Mouse (Mus musculus) embryonic facial prominence, embryonic 14.5 days (tissue): ENCODE data around the gene Zfp523. TPM values are rescaled to one million over a fixed set of nuclear protein-coding genes. Genes with fewer than 3 reads are reported as not detected.
A peak's percentile ranks its signal among the peaks of the same experiment; 100 is the strongest.

Experiments used
- ATAC-seq: fragments of 200-750 bp; cut with Nextera tagmentation; 2 replicates; pipeline ENCODE4 v1.8.0; 2017; ENCODE audit warnings: low read depth, moderate number of reproducible peaks, moderate TSS enrichment
- DNase-seq: peaks from one replicate; pipeline ENCODE4 v3.0.0-alpha.2; 2015; ENCODE audit warnings: low spot score
- H3K27ac ChIP-seq: fragments of 300-500 bp; sonication (generic); replicated peaks from 2 replicates; pipeline ENCODE4 v1.5.1; 2014; ENCODE audit warnings: low read depth, mild to moderate bottlenecking, low read length, moderate library complexity
- H3K27me3 ChIP-seq: fragments of 300-500 bp; sonication (generic); replicated peaks from 2 replicates; pipeline ENCODE4 v1.6.1; 2014; ENCODE audit warnings: low read length; ENCODE audit not compliant: control insufficient read depth, insufficient read depth
- H3K36me3 ChIP-seq: fragments of 300-500 bp; sonication (generic); 2 replicates; pipeline ENCODE4 v1.6.1; 2014; ENCODE audit warnings: low read length, mixed read lengths; ENCODE audit not compliant: control insufficient read depth, insufficient read depth
- H3K4me1 ChIP-seq: fragments of 300-500 bp; sonication (generic); 2 replicates; pipeline ENCODE4 v1.6.1; 2014; ENCODE audit warnings: antibody characterized with exemption, low read length; ENCODE audit not compliant: control insufficient read depth, insufficient read depth
- H3K4me2 ChIP-seq: fragments of 300-500 bp; sonication (generic); 2 replicates; pipeline ENCODE4 v1.6.1; 2014; ENCODE audit warnings: low read depth, mild to moderate bottlenecking, low read length, moderate library complexity, mixed read lengths
- H3K4me3 ChIP-seq: fragments of 300-500 bp; sonication (generic); 2 replicates; pipeline ENCODE4 v1.5.1; 2014; ENCODE audit warnings: low read depth, mild to moderate bottlenecking, low read length
- H3K9ac ChIP-seq: fragments of 300-500 bp; sonication (generic); 2 replicates; pipeline ENCODE4 v1.6.1; 2014; ENCODE audit warnings: low read depth, mild to moderate bottlenecking, low read length, moderate library complexity, mixed read lengths
- H3K9me3 ChIP-seq: fragments of 300-500 bp; sonication (generic); 2 replicates; pipeline ENCODE4 v1.6.1; 2016; ENCODE audit warnings: low read length; ENCODE audit not compliant: control insufficient read depth
- WGBS: fragments of 180-500 bp; shearing (Covaris S2); extraction: QIAGEN DNeasy Blood & Tissue Kit; methylation state at CpG from one replicate; pipeline ENCODE4 v1.1.7; 2014; 5-methylcytosine and 5-hydroxymethylcytosine counted together
- polyA plus RNA-seq: library from polyadenylated mRNA; unstranded; fragments of >200 nt; fragmentation: Nextera tagmentation; extraction: Ambion mirVana; gene quantifications from 2 replicates; pipeline ENCODE4 v1.2.1, GENCODE M21; 2014

Zfp523 gene
- polyA plus RNA-seq, 1 experiment from 2014 or later, result 30.6 TPM

- Histone ChIP-seq H3K4me3 (no peak overlapping the region), H3K4me2 (no peak overlapping the region), H3K9ac (no peak overlapping the region), H3K36me3 (peaks cover 36% of the 10 kb centered on the region), H3K27me3 (no peaks in the 10 kb centered on the region), H3K27ac (no peak overlapping the region), H3K9me3 (no peaks in the 10 kb centered on the region), H3K4me1 (peaks cover 15% of the 10 kb centered on the region)
- ATAC-seq (no peak), DNase-seq (no peak)
- WGBS, result 79% methylated on average over 6 of the region's 6 CpGs
These were observed 6.2 kb upstream of the Zfp523 start for GRCm38 (mm10) chr17:28170460-28171305.

- H3K4me1 ChIP-seq, result peaks cover 24% of the 10 kb centered on the region
- DNase-seq (no peak), ATAC-seq (no peak)
- no peak overlapping the region for H3K4me3 ChIP-seq
- H3K4me2 ChIP-seq, result no peak overlapping the region
- peaks cover 25% of the 10 kb centered on the region for H3K36me3 ChIP-seq
- no peaks in the 10 kb centered on the region for H3K9me3 ChIP-seq
- H3K27me3 ChIP-seq, result no peaks in the 10 kb centered on the region
- 46% methylated on average over 9 of the region's 9 CpGs for WGBS
- peak overlapping the region; percentile 25; the same call in 1 of the 2 replicates for H3K27ac ChIP-seq
- H3K9ac ChIP-seq, result peak overlapping the region; percentile 0
These were observed 4.2 kb upstream of the Zfp523 start for GRCm38 (mm10) chr17:28172690-28173089.

GRCm38 (mm10) chr17:28177540-28178046 is 664 bp downstream of the Zfp523 start:
- no peaks in the 10 kb centered on the region for H3K9me3 ChIP-seq
- H3K4me1 ChIP-seq, result peaks cover 39% of the 10 kb centered on the region
- H3K27ac ChIP-seq, result peak overlapping the region; percentile 90
- H3K4me2 ChIP-seq, result peak overlapping the region; percentile 98
- H3K27me3 ChIP-seq, result no peaks in the 10 kb centered on the region
- no peaks in the 10 kb centered on the region for H3K36me3 ChIP-seq
- WGBS, result 22% methylated on average over 6 of the region's 22 CpGs
- H3K9ac ChIP-seq, result peak overlapping the region; percentile 97
- ATAC-seq (peak; percentile 62), DNase-seq (peak; percentile 59)
- H3K4me3 ChIP-seq, result peak overlapping the region; percentile 86

- DNase-seq, result peak; percentile 34
- Histone ChIP-seq H3K4me2 (no peak overlapping the region), H3K27me3 (no peaks in the 10 kb centered on the region), H3K4me3 (no peak overlapping the region), H3K4me1 (peaks cover 33% of the 10 kb centered on the region), H3K36me3 (no peaks in the 10 kb centered on the region), H3K9ac (no peak overlapping the region), H3K9me3 (no peaks in the 10 kb centered on the region), H3K27ac (no peak overlapping the region)
- ATAC-seq, result no peak
- WGBS, result 54% methylated on average over 4 of the region's 4 CpGs
These were observed 3.4 kb downstream of the Zfp523 start for GRCm38 (mm10) chr17:28180331-28180730.

- no peak overlapping the region for H3K4me2 ChIP-seq
- H3K4me1 ChIP-seq, result peaks cover 32% of the 10 kb centered on the region
- no peak for DNase-seq
- H3K27me3 ChIP-seq, result no peaks in the 10 kb centered on the region
- H3K9me3 ChIP-seq, result no peaks in the 10 kb centered on the region
- H3K4me3 ChIP-seq, result no peak overlapping the region
- no peaks in the 10 kb centered on the region for H3K36me3 ChIP-seq
- no peak overlapping the region for H3K27ac ChIP-seq
- 78% methylated on average over 15 of the region's 15 CpGs for WGBS
- H3K9ac ChIP-seq, result no peak overlapping the region
- ATAC-seq, result no peak
These were observed 4.0 kb downstream of the Zfp523 start for GRCm38 (mm10) chr17:28180783-28181544.

GRCm38 (mm10) chr17:28184971-28185638 is 8.2 kb downstream of the Zfp523 start:
- peak; percentile 62 for DNase-seq
- Histone ChIP-seq H3K27ac (peak overlapping the region; percentile 46), H3K9ac (no peak overlapping the region), H3K4me2 (no peak overlapping the region), H3K4me3 (no peak overlapping the region), H3K4me1 (peaks cover 6% of the 10 kb centered on the region; the same call in 1 of the 2 replicates), H3K36me3 (peaks cover 11% of the 10 kb centered on the region), H3K9me3 (no peaks in the 10 kb centered on the region), H3K27me3 (no peaks in the 10 kb centered on the region)
- 63% methylated on average over 7 of the region's 7 CpGs for WGBS
- ATAC-seq, result no peak; the same call in 1 of the 2 replicates

- 82% methylated on average over 5 of the region's 5 CpGs for WGBS
- Histone ChIP-seq H3K4me3 (no peak overlapping the region), H3K4me1 (no peaks in the 10 kb centered on the region), H3K9ac (no peak overlapping the region), H3K36me3 (peaks cover 41% of the 10 kb centered on the region), H3K27ac (no peak overlapping the region), H3K9me3 (no peaks in the 10 kb centered on the region), H3K27me3 (no peaks in the 10 kb centered on the region), H3K4me2 (no peak overlapping the region)
- ATAC-seq (no peak), DNase-seq (no peak)
These were observed 11.4 kb downstream of the Zfp523 start for GRCm38 (mm10) chr17:28188313-28188712.

- DNase-seq, result no peak
- peaks cover 74% of the 10 kb centered on the region for H3K36me3 ChIP-seq
- H3K4me2 ChIP-seq, result no peak overlapping the region
- no peak for ATAC-seq
- no peaks in the 10 kb centered on the region for H3K9me3 ChIP-seq
- H3K27ac ChIP-seq, result no peak overlapping the region
- no peak overlapping the region for H3K4me3 ChIP-seq
- H3K27me3 ChIP-seq, result no peaks in the 10 kb centered on the region
- no peaks in the 10 kb centered on the region for H3K4me1 ChIP-seq
- H3K9ac ChIP-seq, result no peak overlapping the region
- WGBS, result 73% methylated on average over 1 of the region's 1 CpGs
These were observed 15.8 kb downstream of the Zfp523 start for GRCm38 (mm10) chr17:28192754-28193153.
